19 mouse cellular contexts compared by ENCODE assay signal in the genomic region with DNA sequence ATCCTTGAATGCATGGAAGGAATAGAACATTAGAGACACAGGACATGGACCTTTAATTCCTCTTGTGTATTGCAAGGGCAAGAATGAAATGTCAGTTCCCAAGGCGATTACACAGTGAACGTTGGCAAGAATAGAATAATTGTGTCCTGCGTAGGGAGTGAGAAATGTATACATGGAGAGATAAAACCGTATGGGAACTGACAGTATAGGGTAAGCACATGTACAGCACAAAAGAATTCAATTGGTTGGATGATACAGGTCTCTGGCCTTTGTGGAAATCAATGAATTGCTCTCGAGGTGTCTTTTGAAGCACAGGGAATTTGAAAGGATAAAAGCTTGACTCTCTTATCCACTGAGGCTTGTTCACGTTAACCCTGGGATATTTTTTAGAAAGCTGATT.
DNase-seq lines count a peak whose midpoint lies in the region; ATAC-seq and TF ChIP-seq lines count a peak whose summit lies in the region.
"Had no signal": no experiment of that assay in that cellular context is flagged by ENCODE, and none has a peak within 500 bp of the region (broad histone marks: within the 10 kb centered on the region; RNA-seq: fewer than 3 reads in every experiment).

No protein-coding gene starts in this region.

- no peaks in the 10 kb centered on the region for H3K36me3 ChIP-seq in forebrain, embryonic 13.5 days (ENCODE audit: poor library complexity, severe bottlenecking)
- no peaks in the 10 kb centered on the region for H3K36me3 ChIP-seq in forebrain, embryonic 11.5 days (ENCODE audit: control insufficient read depth, insufficient read depth, low read length)
- H3K36me3 ChIP-seq in forebrain, postnatal 0 days (ENCODE audit: insufficient read depth) = no peaks in the 10 kb centered on the region
- no peaks in the 10 kb centered on the region for H3K36me3 ChIP-seq in forebrain, embryonic 16.5 days (ENCODE audit: control insufficient read depth, insufficient read depth)
- H3K36me3 ChIP-seq in midbrain, embryonic 13.5 days = no peaks in the 10 kb centered on the region
- no peaks in the 10 kb centered on the region for H3K36me3 ChIP-seq in midbrain, embryonic 14.5 days (ENCODE audit: control insufficient read depth, insufficient read depth, low read length)
- H3K36me3 ChIP-seq: hindbrain, embryonic 12.5 days; hindbrain, embryonic 15.5 days had no signal

- no peaks in the 10 kb centered on the region for H3K27me3 ChIP-seq in forebrain, embryonic 13.5 days
- H3K27me3 ChIP-seq in forebrain, embryonic 11.5 days (ENCODE audit: control insufficient read depth, insufficient read depth, low read length) = no peaks in the 10 kb centered on the region
- H3K27me3 ChIP-seq in forebrain, postnatal 0 days (ENCODE audit: insufficient read depth, low read length) = no peaks in the 10 kb centered on the region
- H3K27me3 ChIP-seq in forebrain, embryonic 16.5 days (replicated peaks; ENCODE audit: control insufficient read depth, insufficient read depth, low read length) = no peaks in the 10 kb centered on the region
- H3K27me3 ChIP-seq in midbrain, embryonic 13.5 days = no peaks in the 10 kb centered on the region
- H3K27me3 ChIP-seq in midbrain, embryonic 14.5 days (ENCODE audit: control insufficient read depth, insufficient read depth, low read length) = no peaks in the 10 kb centered on the region
- H3K27me3 ChIP-seq: hindbrain, embryonic 12.5 days; hindbrain, embryonic 15.5 days had no signal

- H3K4me3 ChIP-seq in forebrain, embryonic 13.5 days = no peak overlapping the region
- no peak overlapping the region for H3K4me3 ChIP-seq in forebrain, embryonic 11.5 days (ENCODE audit: low read depth, low read length)
- H3K4me3 ChIP-seq in forebrain, postnatal 0 days (ENCODE audit: low read depth, low read length) = no peak overlapping the region
- H3K4me3 ChIP-seq in forebrain, embryonic 16.5 days (replicated peaks; ENCODE audit: low read length) = no peak overlapping the region
- no peak overlapping the region for H3K4me3 ChIP-seq in midbrain, embryonic 13.5 days (replicated peaks)
- no peak overlapping the region for H3K4me3 ChIP-seq in midbrain, embryonic 14.5 days (replicated peaks; ENCODE audit: low read depth, low read length)
- H3K4me3 ChIP-seq: gastrocnemius, adult 2 months; hindbrain, embryonic 12.5 days; hindbrain, embryonic 15.5 days had no signal

- ATAC-seq in forebrain, embryonic 13.5 days = peak; percentile 51; the same call in 1 of the 2 replicates
- no peak for ATAC-seq in forebrain, embryonic 11.5 days (replicated peaks; ENCODE audit: low FRiP score)
- ATAC-seq in forebrain, postnatal 0 days = peak; percentile 29; the same call in 1 of the 2 replicates
- ATAC-seq in forebrain, embryonic 16.5 days = no peak
- ATAC-seq in midbrain, embryonic 13.5 days = peak; percentile 63; the same call in 1 of the 2 replicates
- no peak for ATAC-seq in midbrain, embryonic 14.5 days (ENCODE audit: low FRiP score, low TSS enrichment)
- ATAC-seq: activated CD4-positive, CD25-positive, alpha-beta regulatory T cell, adult 4 months had no signal

- TF ChIP-seq POLR2A in brain, embryonic 14.5 days (IDR thresholded peaks at IDR 0.05; ENCODE audit: borderline replicate concordance, extremely low read depth, insufficient read depth, insufficient read length, poor library complexity, severe bottlenecking) = no peak

- H3K9me3 ChIP-seq in forebrain, embryonic 13.5 days (replicated peaks) = no peaks in the 10 kb centered on the region
- H3K9me3 ChIP-seq in forebrain, embryonic 11.5 days (ENCODE audit: control insufficient read depth, low read length) = no peaks in the 10 kb centered on the region
- no peaks in the 10 kb centered on the region for H3K9me3 ChIP-seq in forebrain, postnatal 0 days (ENCODE audit: low read length)
- H3K9me3 ChIP-seq in forebrain, embryonic 16.5 days (ENCODE audit: control insufficient read depth, low read length) = no peaks in the 10 kb centered on the region
- no peaks in the 10 kb centered on the region for H3K9me3 ChIP-seq in midbrain, embryonic 13.5 days
- no peaks in the 10 kb centered on the region for H3K9me3 ChIP-seq in midbrain, embryonic 14.5 days (ENCODE audit: control insufficient read depth, low read length)
- H3K9me3 ChIP-seq: hindbrain, embryonic 12.5 days; hindbrain, embryonic 15.5 days had no signal

- DNase-seq in forebrain, embryonic 11.5 days (ENCODE audit: low spot score) = no peak
- no peak for DNase-seq in forebrain, postnatal 0 days
- DNase-seq in midbrain, embryonic 14.5 days = no peak
- DNase-seq in brain, embryonic 14.5 days (ENCODE audit: low read depth) = peak; percentile 47
- DNase-seq: adrenal gland, adult 8-10 months; adrenal gland, postnatal 25 days; cerebellum, adult 18-20 months; cerebellum, adult 9-10 months; cerebellum, postnatal 14 days; gastrocnemius, adult 2 months; gastrocnemius, postnatal 14 days; heart, adult 11 months had no signal

- no peak overlapping the region for H3K4me2 ChIP-seq in forebrain, embryonic 13.5 days
- H3K4me2 ChIP-seq in forebrain, embryonic 11.5 days (ENCODE audit: low read depth, low read length, severe bottlenecking) = no peak overlapping the region
- no peak overlapping the region for H3K4me2 ChIP-seq in forebrain, postnatal 0 days (ENCODE audit: low read depth)
- H3K4me2 ChIP-seq in forebrain, embryonic 16.5 days (ENCODE audit: low read length) = no peak overlapping the region
- H3K4me2 ChIP-seq in midbrain, embryonic 13.5 days (replicated peaks) = no peak overlapping the region
- no peak overlapping the region for H3K4me2 ChIP-seq in midbrain, embryonic 14.5 days (ENCODE audit: low read length)
- H3K4me2 ChIP-seq: heart, embryonic 11.5 days; hindbrain, embryonic 12.5 days; hindbrain, embryonic 15.5 days had no signal

- H3K27ac ChIP-seq in forebrain, embryonic 13.5 days = no peak overlapping the region
- H3K27ac ChIP-seq in forebrain, embryonic 11.5 days (ENCODE audit: low read depth, low read length) = no peak overlapping the region
- H3K27ac ChIP-seq in forebrain, postnatal 0 days (ENCODE audit: low read depth, low read length) = no peak overlapping the region
- H3K27ac ChIP-seq in forebrain, embryonic 16.5 days (ENCODE audit: low read length) = no peak overlapping the region
- H3K27ac ChIP-seq in midbrain, embryonic 13.5 days = no peak overlapping the region
- H3K27ac ChIP-seq in midbrain, embryonic 14.5 days (replicated peaks; ENCODE audit: low read depth, low read length) = no peak overlapping the region
- H3K27ac ChIP-seq: gastrocnemius, adult 2 months; hindbrain, embryonic 12.5 days; hindbrain, embryonic 15.5 days had no signal

- WGBS in forebrain, embryonic 13.5 days = 47% methylated on average over 6 of the region's 6 CpGs
- WGBS in forebrain, embryonic 11.5 days = 61% methylated on average over 6 of the region's 6 CpGs
- 42% methylated on average over 6 of the region's 6 CpGs for WGBS in forebrain, postnatal 0 days
- 50% methylated on average over 6 of the region's 6 CpGs for WGBS in forebrain, embryonic 16.5 days
- 48% methylated on average over 6 of the region's 6 CpGs for WGBS in midbrain, embryonic 13.5 days
- 49% methylated on average over 6 of the region's 6 CpGs for WGBS in midbrain, embryonic 14.5 days

- peaks cover 6% of the 10 kb centered on the region; the same call in 1 of the 2 replicates for H3K4me1 ChIP-seq in forebrain, embryonic 13.5 days
- no peaks in the 10 kb centered on the region for H3K4me1 ChIP-seq in forebrain, embryonic 11.5 days (replicated peaks; ENCODE audit: control insufficient read depth, insufficient read depth, low read length)
- no peaks in the 10 kb centered on the region for H3K4me1 ChIP-seq in forebrain, postnatal 0 days (ENCODE audit: insufficient read depth)
- H3K4me1 ChIP-seq in forebrain, embryonic 16.5 days (replicated peaks; ENCODE audit: control insufficient read depth, insufficient read depth, low read length) = no peaks in the 10 kb centered on the region
- H3K4me1 ChIP-seq in midbrain, embryonic 13.5 days (replicated peaks) = no peaks in the 10 kb centered on the region
- no peaks in the 10 kb centered on the region for H3K4me1 ChIP-seq in midbrain, embryonic 14.5 days (ENCODE audit: control insufficient read depth, insufficient read depth, low read length)

- no peak for TF ChIP-seq CTCF in forebrain, postnatal 0 days (IDR thresholded peaks at IDR 0.05; ENCODE audit: low read depth)
- no peak for TF ChIP-seq CTCF in brain, embryonic 14.5 days (IDR thresholded peaks at IDR 0.05; ENCODE audit: borderline replicate concordance, extremely low read depth, insufficient read depth, insufficient read length)

- no peak overlapping the region for H3K9ac ChIP-seq in forebrain, embryonic 13.5 days
- H3K9ac ChIP-seq in forebrain, embryonic 11.5 days (ENCODE audit: low read length) = no peak overlapping the region
- no peak overlapping the region for H3K9ac ChIP-seq in forebrain, postnatal 0 days
- H3K9ac ChIP-seq in forebrain, embryonic 16.5 days (replicated peaks; ENCODE audit: low read depth, low read length) = no peak overlapping the region
- H3K9ac ChIP-seq in midbrain, embryonic 13.5 days (replicated peaks) = no peak overlapping the region
- H3K9ac ChIP-seq in midbrain, embryonic 14.5 days (replicated peaks; ENCODE audit: low read length) = no peak overlapping the region
- H3K9ac ChIP-seq: hindbrain, embryonic 12.5 days; hindbrain, embryonic 15.5 days had no signal

Comparison
In these comparisons a context has a peak if more than half of its experiments do, and no peak if none do; other contexts are left out.
1. ATAC-seq: peak in forebrain, embryonic 13.5 days (single experiment), forebrain, postnatal 0 days (single experiment) and midbrain, embryonic 13.5 days (single experiment); none in forebrain, embryonic 11.5 days (single experiment), forebrain, embryonic 16.5 days (single experiment) and midbrain, embryonic 14.5 days (single experiment).